Mouse (Mus musculus) layer of hippocampus, adult 8-10 months (tissue): Measurements from ENCODE around the gene Wdr6. TPM values are rescaled to one million over a fixed set of nuclear protein-coding genes. Genes with fewer than 3 reads are reported as not detected.

Source experiments
- DNase-seq, 2 experiments: peaks; one replicate each; pipeline ENCODE4 v3.0.0; 2022; ENCODE audit warnings: low spot score in 2 of 2
- total RNA-seq, 4 experiments: library from RNA; stranded (reverse); gene quantifications; 2 replicates each; pipeline ENCODE4 v1.2.4; 2022

Gene Wdr6
- total RNA-seq, 4 experiments from 2014 or later: 123 to 146 (median 129) TPM

DNA sequence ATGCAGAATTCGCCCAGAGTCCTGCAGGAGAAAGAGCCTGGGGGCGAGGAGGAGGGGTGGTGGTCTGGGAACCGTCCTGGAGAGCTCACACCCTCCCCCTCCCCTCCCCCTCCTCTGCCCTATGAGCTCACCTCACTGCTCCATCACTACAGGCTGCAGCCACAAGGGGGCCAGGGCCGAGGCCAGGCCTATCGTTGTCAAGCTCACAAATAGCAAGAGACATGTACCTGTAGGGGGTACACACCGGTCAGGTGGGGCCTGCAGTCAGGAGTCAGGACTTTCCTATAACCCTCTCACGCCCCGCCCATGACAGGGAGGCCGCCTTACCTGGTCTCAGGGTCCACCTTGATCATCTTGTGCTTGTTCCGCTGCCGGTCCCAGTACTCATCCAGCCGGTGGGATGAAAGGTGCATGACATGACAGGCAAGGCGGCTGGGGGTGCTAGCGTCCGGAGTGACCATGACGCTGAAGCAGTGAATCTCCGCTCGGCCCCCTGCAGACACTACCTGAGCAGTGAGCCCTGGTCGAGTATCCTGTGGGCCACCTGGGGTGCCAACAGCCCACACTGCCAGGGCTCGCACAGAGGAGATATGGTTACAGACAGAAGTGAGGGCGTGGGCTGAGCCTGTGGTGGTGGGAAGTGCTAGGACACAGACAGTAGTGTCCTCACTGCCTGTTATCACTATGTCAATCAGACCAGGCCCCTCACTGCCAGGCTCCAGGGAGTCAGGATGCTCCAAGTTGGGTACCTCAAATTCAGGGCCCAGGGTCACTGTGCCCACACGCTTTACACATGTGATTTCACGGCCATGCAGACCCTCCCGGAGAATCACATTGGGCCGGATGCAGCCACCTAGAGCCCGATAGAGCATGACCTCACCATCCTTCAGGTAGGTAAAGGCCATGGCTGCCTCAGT lies 4.5 kb downstream of the Wdr6 start:
- peak in 1 of 2 experiments; percentile 35 for DNase-seq

DNA sequence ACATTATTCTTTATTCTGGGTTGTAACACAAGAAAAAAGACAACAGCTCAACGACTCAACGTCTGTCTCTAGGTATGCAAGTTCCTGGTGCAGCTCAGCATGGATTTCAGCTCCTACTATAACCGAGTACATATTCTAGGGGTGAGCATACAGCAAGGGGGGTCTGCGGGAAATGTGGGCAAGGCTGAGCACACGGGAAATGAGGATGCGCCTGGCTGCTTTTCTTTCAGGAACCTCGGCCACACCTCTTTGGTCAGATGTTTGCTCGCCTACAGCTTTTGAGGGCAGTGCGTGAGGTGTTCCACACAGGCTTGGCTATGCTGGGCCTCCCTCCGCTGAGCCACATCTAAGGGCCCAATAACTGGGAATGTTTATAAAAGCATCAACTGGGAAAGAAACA lies 6.2 kb downstream of the Wdr6 start:
- peak in 1 of 2 experiments; percentile 9 for DNase-seq

- DNase-seq: no peak
Observed at GRCm38 (mm10) chr9:108571401-108571973, 7.1 kb downstream of the Wdr6 start.

GRCm38 (mm10) chr9:108570207-108570896 lies 8.2 kb downstream of the Wdr6 start:
- peak in 1 of 2 experiments; percentile 56 for DNase-seq

- DNase-seq: peak; percentile 90 to 92
Observed at GRCm38 (mm10) chr9:108569381-108570206, 8.9 kb downstream of the Wdr6 start, which contains the start of gene Dalrd3. Gene Dalrd3, plus strand, starts transcription at chr9:108569886.

DNA sequence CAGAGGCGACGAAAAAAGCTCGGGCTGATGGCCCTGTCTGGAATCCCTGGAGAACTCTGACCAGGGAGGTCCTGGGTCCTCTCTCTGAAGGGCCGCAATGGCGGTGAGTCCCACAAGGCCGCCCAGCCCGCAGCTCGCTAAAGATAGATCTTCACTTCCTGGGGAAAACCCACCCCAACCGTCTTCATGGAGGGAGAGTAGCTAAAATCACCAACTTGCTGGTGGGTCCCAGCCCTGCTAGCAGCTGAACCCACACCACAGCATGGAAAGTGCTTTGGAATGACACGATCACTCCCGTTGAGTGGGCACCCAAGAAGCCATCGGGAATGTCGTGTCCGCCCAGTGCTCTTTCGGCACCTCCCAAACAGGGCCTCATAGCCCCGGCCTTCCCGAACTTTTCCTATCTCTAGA lies 10.0 kb downstream of the Wdr6 start:
- no peak for DNase-seq

DNA sequence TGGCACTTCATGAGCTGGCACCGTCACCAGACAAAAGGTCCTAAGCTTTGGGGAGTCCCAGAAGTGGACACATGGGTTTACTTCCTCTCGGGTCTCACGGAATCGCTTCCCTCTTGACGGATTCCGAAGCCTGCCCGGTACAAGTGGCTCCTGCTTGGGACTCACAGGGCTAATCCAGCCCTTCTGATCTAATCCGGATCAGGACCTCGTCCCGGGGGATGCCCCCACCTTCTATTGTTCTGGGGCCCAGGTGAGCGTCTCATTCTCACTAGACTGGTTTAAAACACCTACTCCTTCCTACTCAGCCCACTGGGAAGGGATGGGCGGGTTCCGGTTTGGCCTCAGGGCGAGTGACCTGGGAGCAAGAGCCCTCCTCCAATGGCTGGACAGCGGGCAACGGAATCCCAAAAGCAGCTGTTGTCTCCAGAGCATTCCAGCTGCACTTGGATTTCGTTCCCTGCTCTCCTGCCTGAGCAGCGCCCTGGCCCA lies 10.6 kb downstream of the Wdr6 start:
- DNase-seq: no peak

DNA sequence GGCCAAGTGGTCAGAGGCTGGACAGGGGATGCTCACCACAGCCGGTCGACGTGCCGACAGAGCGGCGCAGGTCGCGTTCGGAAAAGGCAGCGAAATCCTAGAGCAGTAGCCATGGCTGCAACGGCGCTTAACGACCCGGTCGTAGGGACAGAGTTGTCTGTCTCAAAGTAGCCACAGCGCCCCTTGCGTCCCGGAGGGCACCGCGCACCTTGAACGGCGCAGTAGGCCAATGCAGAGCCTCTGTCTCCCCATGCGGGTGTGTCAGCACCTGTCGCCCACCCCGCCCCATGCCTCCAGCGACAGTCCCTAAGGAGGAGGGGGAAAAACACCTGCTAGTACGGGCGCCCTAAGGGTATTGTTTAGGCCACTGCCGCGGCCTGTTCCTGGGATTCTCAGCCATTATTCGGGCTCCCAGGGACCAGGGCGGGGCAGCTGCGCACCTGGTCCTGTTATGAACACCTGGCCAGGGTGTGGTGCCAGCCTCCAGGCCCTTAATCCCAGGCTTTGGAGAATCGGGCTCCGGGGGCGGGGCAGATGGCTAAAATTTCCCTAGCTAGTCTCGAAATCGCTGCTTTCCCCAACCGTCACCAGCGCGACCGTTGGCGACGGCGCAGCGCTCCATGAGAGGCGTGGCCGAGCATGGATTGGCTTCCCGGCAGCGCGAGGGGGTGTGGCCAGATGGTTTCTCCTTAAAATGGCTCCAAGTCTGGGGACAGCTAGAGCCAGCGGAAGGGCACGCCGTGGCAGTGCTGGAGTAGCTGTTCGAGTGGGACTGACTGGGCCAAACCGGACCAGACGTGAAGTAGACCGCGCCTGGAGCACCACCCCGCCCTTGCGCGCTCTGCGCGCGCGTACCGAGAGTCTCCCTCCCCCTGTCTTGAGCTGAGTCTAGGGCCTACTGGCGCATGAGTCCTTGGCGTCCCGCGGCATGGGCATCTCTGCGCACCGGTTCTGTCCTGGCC lies 11.4 kb downstream of the Wdr6 start, which contains the start of gene Ndufaf3:
TSS of gene Ndufaf3 (minus strand) at position 620 of the 962 bp plus-strand sequence.
- peak; percentile 93 to 96 for DNase-seq

- DNase-seq: peak in 1 of 2 experiments; percentile 13
Observed at GRCm38 (mm10) chr9:108565881-108566814, 12.4 kb downstream of the Wdr6 start.

DNA sequence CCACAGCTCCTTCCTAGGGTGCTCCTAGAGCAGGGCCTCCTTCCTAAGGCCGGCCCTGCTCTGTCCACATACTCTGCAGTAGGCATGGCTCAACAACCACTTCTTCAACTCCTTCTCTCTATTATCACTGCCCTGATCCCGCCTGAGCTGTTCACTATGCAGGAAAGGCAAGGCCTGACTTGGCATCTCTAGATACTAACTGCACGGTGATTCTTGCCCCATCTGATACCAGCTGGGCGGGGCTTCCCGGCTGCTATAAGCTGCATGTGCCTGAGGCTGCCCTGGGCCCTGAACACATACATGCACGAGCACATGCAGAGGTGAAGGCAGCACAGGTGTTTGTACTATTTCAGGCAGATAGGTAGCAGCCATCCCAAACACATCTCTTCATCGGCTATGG lies 14.4 kb downstream of the Wdr6 start:
- peak in 1 of 2 experiments; percentile 9 for DNase-seq

DNA sequence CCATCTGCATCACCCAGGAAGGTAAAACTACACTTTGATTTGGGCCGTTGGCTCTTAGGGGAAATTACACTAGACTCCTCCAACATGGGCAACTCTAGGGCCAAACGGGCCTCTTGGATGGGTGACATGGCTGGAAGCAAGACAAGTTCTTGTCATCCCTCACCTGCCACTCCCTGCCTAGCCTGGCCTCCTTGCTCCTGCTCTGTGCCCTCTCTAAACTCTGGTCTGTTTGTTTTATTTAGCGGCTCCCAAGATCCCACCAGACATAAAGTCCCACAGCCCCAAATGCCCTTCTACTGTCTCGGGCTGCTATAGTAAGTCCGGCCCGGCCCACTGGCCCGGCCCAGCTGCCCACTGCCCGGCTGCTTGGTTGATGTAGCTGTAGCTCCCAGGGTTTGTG lies 14.9 kb downstream of the Wdr6 start:
- no peak for DNase-seq

GRCm38 (mm10) chr9:108560227-108560841 lies 18.2 kb downstream of the Wdr6 start, which contains the start of gene Impdh2:
Gene Impdh2, plus strand, starts transcription at chr9:108560286.
- DNase-seq: peak; percentile 93 to 95

GRCm38 (mm10) chr9:108559169-108559568 lies 19.4 kb downstream of the Wdr6 start:
- DNase-seq: no peak

GRCm38 (mm10) chr9:108546875-108547274 lies 31.7 kb downstream of the Wdr6 start:
- no peak for DNase-seq

DNA sequence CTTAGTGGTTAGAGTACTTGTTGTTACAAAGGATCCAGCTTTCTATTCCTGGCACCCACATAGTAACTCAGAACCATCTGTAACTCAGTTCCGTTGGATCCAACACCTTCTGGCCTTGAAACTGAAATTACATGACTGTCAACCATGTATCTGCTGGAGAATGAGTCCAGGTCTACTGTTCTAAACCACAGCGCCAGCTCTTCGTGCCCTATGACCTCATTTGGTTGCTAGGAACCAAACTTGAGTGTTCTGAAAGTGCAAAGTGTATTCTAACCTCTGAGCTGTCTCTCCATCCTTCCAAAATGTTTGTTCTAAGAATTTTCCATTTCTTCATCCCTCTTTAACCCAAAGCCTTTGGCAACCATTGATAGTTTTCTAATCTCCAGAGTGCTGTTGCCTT lies 32.6 kb downstream of the Wdr6 start:
- DNase-seq: no peak

DNA sequence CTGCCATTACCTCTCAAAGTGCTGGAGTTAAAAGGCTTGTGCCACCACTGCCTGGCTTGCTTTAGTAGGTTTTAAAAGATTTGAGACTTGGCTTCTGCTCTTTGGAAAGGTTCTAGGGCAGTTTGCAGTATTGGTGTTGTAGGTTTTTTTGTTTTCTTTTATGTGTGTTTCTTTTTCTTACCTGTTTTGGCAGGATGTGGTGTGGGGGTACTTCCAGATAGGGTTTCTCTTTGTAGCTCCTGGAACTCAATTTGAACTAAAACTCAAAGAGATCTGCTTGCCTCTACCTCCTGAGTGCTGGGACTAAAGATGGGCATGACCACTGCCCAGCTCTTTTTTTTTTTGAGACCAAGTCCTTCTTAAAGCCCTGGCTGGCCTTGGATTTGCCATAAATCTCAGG lies 37.7 kb downstream of the Wdr6 start:
- DNase-seq: no peak

GRCm38 (mm10) chr9:108531496-108531895 lies 47.0 kb downstream of the Wdr6 start:
- DNase-seq: no peak

- DNase-seq: no peak
Observed at GRCm38 (mm10) chr9:108530954-108531353, 47.6 kb downstream of the Wdr6 start.
